Mouse (Mus musculus) E14TG2a.4 (cell line): ENCODE measurements at regions not wholly inside any gene's neighbourhood (a gene's known extent, or its start where the extent isn't known, plus 50 kb on each side); places are given as distances from the start of the nearest gene placed in this dataset.

Experiments
- H3K27me3 ChIP-seq: 2 replicates; pipeline ENCODE4 v1.6.1; 2014; ENCODE audit warnings: low read length, control low read depth; ENCODE audit not compliant: insufficient read depth
- H3K36me3 ChIP-seq: 2 replicates; pipeline ENCODE4 v1.6.1; 2014; ENCODE audit warnings: low read length, control low read depth; ENCODE audit not compliant: insufficient read depth
- H3K4me1 ChIP-seq: replicated peaks from 2 replicates; pipeline ENCODE4 v1.6.1; 2014; ENCODE audit warnings: low read depth, low read length, control low read depth
- H3K4me3 ChIP-seq: replicated peaks from 2 replicates; pipeline ENCODE4 v1.5.1; 2014; ENCODE audit warnings: mild to moderate bottlenecking, low read length
- H3K9me3 ChIP-seq: 2 replicates; pipeline ENCODE4 v1.6.1; 2014; ENCODE audit warnings: low read length, control low read depth
- CTCF ChIP-seq: conservative IDR thresholded peaks from 2 replicates; pipeline ENCODE4 v1.5.1; 2014; ENCODE audit warnings: low read length
- NANOG ChIP-seq: IDR thresholded peaks from 2 replicates; pipeline ENCODE4 v1.6.1; 2014; ENCODE audit warnings: borderline replicate concordance, low read length, mixed read lengths
- POU5F1 ChIP-seq: IDR thresholded peaks from 2 replicates; pipeline ENCODE4 v1.6.1; 2014; ENCODE audit warnings: low read length, borderline replicate concordance

DNA sequence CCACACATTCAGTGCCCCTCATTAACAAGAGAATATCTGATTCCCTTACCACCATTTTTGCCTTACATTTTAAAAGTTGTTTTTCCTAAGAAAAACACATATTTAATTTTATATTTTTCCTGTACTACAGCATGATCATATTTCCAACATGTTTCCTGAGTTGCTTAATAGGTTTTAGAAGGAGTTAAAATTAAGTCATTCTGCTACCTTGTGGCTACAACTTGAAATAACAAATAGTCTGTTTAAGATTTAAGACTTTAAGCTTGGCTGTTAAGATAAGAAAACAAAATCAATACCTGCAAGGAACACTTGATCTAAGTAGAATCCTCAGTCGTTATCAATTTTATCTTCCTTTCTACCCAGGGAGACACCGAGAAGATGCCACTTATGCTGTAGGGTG, 117.9 kb upstream of the Itga1 start:
- Histone ChIP-seq H3K27me3 (no peaks in the 10 kb centered on the region), H3K4me1 (no peaks in the 10 kb centered on the region), H3K36me3 (no peaks in the 10 kb centered on the region), H3K9me3 (no peaks in the 10 kb centered on the region), H3K4me3 (no peak overlapping the region)
- TF ChIP-seq POU5F1, result no peak
- TF ChIP-seq NANOG, result no peak
- no peak for TF ChIP-seq CTCF

- TF ChIP-seq NANOG, result no peak
- TF ChIP-seq POU5F1, result no peak
- TF ChIP-seq CTCF, result no peak
- no peaks in the 10 kb centered on the region; the same call in 1 of the 2 replicates for H3K27me3 ChIP-seq
- H3K9me3 ChIP-seq, result no peaks in the 10 kb centered on the region
- no peaks in the 10 kb centered on the region for H3K4me1 ChIP-seq
- H3K4me3 ChIP-seq, result no peak overlapping the region
- no peaks in the 10 kb centered on the region for H3K36me3 ChIP-seq
Measured at GRCm38 (mm10) chr13:115211285-115211684, 109.5 kb upstream of the Itga1 start.

DNA sequence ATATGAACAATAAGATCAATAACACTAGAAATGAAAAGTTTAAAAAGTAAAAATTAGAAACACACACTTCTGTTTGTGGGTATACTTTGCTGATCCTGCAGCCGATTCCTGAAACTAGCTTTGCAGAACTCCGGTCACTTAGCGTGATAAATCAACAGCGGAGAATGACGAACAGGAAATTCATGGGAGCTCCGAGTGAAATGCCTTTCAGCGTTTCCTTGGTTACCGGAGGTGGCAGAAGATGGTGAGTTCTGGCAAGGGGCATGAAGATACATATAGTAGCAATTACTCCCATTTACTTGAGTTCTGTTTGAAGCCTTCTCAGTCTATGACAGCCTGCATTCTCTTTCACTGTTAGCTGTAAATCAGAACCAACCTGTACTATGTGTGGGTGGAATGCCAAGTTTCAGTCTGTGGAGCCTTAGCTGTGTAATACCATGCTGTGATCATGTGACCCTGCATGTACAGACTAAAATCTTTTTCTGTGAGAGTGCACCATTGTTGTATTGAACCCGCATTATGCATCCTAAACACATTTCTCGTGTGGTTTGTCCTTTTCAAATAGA, 109.0 kb upstream of the Itga1 start:
- Histone ChIP-seq H3K36me3 (no peaks in the 10 kb centered on the region), H3K9me3 (no peaks in the 10 kb centered on the region), H3K4me1 (no peaks in the 10 kb centered on the region), H3K27me3 (no peaks in the 10 kb centered on the region; the same call in 1 of the 2 replicates), H3K4me3 (no peak overlapping the region)
- TF ChIP-seq NANOG, result no peak

GRCm38 (mm10) chr13:115209402-115210192, 107.8 kb upstream of the Itga1 start:
- TF ChIP-seq POU5F1 (no peak), NANOG (no peak), CTCF (no peak)
- H3K4me3 ChIP-seq, result no peak overlapping the region
- H3K9me3 ChIP-seq, result no peaks in the 10 kb centered on the region
- no peaks in the 10 kb centered on the region for H3K4me1 ChIP-seq
- H3K27me3 ChIP-seq, result no peaks in the 10 kb centered on the region; the same call in 1 of the 2 replicates
- no peaks in the 10 kb centered on the region for H3K36me3 ChIP-seq

DNA sequence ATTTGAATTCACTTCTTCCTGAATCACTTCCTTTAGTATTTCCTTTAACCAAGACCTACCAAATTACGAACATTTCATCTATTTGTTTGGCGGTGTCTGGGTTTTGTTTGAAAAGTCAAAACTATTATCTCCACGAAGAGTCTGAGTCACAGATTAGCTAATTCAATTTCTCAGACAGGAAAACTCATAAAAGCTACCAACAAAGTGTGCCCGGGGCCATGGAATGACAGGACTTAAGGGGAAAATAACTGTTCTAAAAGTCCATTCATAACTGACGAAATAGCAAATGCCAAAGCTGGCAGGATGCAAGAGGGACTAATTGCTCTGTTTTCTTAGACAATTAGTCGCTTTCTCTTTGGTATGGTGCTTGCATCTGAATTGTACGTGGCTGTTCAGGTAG, 105.0 kb upstream of the Itga1 start:
- H3K9me3 ChIP-seq, result no peaks in the 10 kb centered on the region
- no peak overlapping the region for H3K4me3 ChIP-seq
- H3K27me3 ChIP-seq, result no peaks in the 10 kb centered on the region
- no peaks in the 10 kb centered on the region for H3K4me1 ChIP-seq
- no peaks in the 10 kb centered on the region for H3K36me3 ChIP-seq
- TF ChIP-seq NANOG (no peak), POU5F1 (no peak), CTCF (no peak)

DNA sequence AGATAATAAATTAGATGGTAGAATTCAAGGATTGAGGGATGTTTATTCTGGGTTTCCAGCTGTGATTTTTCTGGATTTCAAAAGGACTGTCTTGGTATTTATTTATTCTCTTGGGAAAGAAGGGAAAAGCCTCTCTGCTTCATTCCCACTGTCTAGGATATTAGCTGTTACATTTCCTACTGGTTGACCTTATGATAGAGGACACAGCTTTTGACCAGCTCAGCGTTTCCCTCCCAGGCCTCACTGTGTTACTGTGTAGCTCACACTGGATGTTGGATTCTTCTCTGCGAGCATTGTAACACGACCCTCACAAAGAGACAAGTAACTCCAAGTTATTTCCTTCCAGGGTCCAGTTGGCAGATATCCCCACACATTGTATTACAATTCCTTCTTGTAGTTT, 97.4 kb upstream of the Itga1 start:
- Histone ChIP-seq H3K4me1 (no peaks in the 10 kb centered on the region), H3K9me3 (no peaks in the 10 kb centered on the region), H3K27me3 (no peaks in the 10 kb centered on the region), H3K36me3 (no peaks in the 10 kb centered on the region), H3K4me3 (no peak overlapping the region)
- TF ChIP-seq CTCF (no peak), NANOG (no peak), POU5F1 (no peak)

DNA sequence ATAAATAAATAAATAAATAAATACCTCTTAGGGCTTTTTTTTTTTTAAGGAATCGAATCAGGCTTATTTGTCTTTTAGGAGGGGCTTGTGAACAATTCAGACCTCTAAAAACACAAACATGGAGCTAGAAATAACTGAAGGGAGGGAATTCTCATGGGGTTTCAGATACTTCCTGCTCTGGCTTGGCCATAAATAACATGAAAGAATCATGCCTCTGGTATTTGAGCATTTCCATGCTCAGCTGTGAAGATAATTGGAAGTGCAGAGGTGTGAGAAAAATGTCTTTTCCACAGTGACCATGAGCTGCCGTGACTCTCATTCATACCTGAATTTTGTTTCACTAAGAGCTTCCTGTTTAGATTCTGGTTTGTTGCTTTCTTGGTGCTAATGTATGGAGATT, 86.3 kb upstream of the Itga1 start:
- TF ChIP-seq CTCF (no peak), POU5F1 (no peak), NANOG (no peak)
- no peaks in the 10 kb centered on the region for H3K27me3 ChIP-seq
- no peaks in the 10 kb centered on the region for H3K4me1 ChIP-seq
- H3K4me3 ChIP-seq, result no peak overlapping the region
- H3K9me3 ChIP-seq, result no peaks in the 10 kb centered on the region
- no peaks in the 10 kb centered on the region for H3K36me3 ChIP-seq

DNA sequence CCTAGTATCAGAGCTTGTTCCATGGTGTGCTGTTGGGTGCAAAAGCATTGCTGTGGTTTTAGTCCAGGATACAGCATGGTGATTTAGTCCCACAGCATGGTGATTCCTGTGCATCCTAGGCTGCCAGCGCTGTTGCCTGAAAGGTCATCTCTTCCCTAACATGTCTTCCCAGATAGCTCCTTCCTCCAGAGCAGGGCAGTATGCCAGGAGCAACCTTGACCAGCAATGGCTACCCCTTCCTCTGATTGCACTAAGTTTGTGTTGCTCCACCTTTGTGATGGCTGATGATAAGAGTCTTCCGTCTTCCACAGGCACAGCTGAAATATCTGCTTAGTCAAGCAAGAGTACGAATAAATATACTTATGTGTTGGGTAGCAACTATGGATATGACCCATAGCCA, 85.6 kb upstream of the Itga1 start:
- Histone ChIP-seq H3K4me1 (no peaks in the 10 kb centered on the region), H3K9me3 (no peaks in the 10 kb centered on the region), H3K27me3 (no peaks in the 10 kb centered on the region), H3K36me3 (no peaks in the 10 kb centered on the region), H3K4me3 (no peak overlapping the region)
- no peak for TF ChIP-seq CTCF
- no peak for TF ChIP-seq NANOG
- TF ChIP-seq POU5F1, result no peak

DNA sequence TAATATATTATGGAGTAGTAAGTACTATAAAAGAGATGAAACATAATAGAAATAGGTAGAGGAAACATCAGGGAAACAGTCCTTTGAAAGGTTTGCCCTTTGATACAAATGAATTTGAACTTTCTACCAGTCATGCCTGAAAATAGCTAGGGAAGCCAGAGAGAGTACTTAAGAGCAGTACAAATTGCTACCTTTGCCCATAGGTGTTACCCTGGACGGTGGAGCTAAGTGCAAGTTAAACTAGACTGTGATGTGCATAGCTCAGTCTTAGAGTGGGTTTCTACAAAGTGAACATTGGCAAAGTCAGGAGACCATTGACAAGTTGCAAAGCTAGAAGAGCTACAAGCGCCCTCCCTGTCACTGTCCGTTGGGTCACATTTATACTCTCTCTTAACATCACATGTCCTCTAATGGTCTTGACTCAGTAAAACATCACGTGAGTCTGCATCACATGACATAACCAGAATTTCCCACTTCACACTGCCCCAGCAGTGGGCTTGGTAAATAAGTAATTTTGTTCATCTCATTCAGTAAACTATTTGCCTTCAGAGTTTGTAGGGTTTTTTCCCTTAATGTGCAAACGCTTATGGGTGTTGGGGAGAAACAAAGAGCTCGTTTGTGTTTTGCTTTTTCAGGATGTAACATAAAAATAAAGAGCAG, 80.6 kb upstream of the Itga1 start:
- H3K4me3 ChIP-seq, result no peak overlapping the region
- no peak for TF ChIP-seq POU5F1
- TF ChIP-seq NANOG, result no peak
- TF ChIP-seq CTCF, result no peak
- no peaks in the 10 kb centered on the region for H3K27me3 ChIP-seq
- H3K9me3 ChIP-seq, result 0 out of 2 replicates have a peak, but pooled peaks cover 5% of the 10 kb centered on the region
- H3K36me3 ChIP-seq, result no peaks in the 10 kb centered on the region
- no peaks in the 10 kb centered on the region for H3K4me1 ChIP-seq
